Mouse (Mus musculus) thymus, adult 2 months (tissue): ENCODE results near the gene Crb2.

Experiments used
- CTCF ChIP-seq: fragments of 200-500 bp; IDR thresholded peaks from 2 replicates; pipeline ENCODE4 v1.5.1; 2012; ENCODE audit warnings: mild to moderate bottlenecking, control low read depth, low read length, moderate library complexity, borderline replicate concordance; ENCODE audit not compliant: control insufficient read depth, poor library complexity, insufficient read depth; ENCODE audit errors: extremely low read depth
- POLR2A ChIP-seq: fragments of 200-500 bp; IDR thresholded peaks from 2 replicates; pipeline ENCODE4 v1.6.1; 2012; ENCODE audit warnings: mild to moderate bottlenecking, low read length, control low read depth, moderate library complexity; ENCODE audit not compliant: control insufficient read depth, poor library complexity, insufficient read depth; ENCODE audit errors: extremely low read depth

DNA sequence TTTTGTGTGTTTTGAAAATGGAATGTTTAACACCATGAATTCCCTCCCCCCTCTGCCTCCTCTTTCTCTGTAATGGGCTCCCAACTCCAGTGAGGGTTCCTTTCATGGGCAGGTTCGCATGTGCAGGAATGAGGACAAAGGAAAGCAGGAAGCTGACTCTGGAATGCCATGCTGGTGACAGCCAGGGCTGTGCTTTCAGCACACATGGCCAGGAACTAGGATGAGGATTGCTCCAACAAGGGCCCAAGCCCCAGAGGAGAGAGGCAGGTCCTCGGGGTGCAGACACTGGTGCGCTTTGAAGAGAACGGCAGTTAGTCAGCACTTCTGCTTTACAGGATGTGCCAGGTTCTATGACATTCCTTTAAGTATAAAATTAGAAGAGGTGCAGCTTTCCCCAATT, 66.7 kb downstream of the Crb2 start:
- TF ChIP-seq CTCF: no peak
- TF ChIP-seq POLR2A: no peak
